8 mouse cellular contexts compared by ENCODE assay signal in the genomic region with DNA sequence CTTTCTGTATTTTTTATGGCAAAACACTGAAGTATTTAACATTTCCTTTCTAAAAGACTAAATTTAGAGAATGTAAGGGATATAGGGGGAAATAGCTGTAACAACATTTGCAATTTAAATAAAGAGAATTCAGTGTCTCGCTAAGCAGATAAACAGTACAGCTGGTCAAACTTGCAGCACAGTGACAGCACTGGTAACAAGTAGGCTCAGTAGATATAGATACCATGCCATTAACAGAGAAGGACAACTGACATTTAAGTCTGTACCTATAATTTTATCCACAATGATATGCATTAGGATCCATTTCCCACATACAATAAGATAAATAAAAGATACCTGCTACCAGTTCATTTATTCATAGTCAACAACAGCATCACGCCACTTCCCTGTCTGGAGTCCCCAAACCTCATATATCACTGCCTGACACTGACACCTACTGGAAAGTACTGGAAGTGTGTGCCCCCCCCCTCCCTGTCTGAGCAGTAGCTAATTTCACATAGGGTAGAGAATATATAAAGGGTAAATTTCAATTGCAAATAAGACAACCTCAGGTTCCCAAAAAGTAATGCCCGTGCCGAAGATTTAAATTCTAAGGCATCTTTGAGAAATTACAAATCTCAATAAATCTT.
A peak's percentile ranks its signal among the peaks of the same experiment; 100 is the strongest.
DNase-seq lines count a peak whose midpoint lies in the region; ATAC-seq and TF ChIP-seq lines count a peak whose summit lies in the region.

No protein-coding gene starts in this region.

- no peaks in the 10 kb centered on the region for H3K9me3 ChIP-seq in forebrain, embryonic 15.5 days
- H3K9me3 ChIP-seq in megakaryocyte, embryonic 14.5 days: no peaks in the 10 kb centered on the region

- TF ChIP-seq CTCF in small intestine, adult 2 months (IDR thresholded peaks at IDR 0.05; ENCODE audit: extremely low read depth, insufficient read length, insufficient replicate concordance, low read depth, low read length): peak; percentile 53; the same call in 1 of the 2 replicates

- no peaks in the 10 kb centered on the region for H3K27me3 ChIP-seq in forebrain, embryonic 15.5 days
- H3K27me3 ChIP-seq in megakaryocyte, embryonic 14.5 days (replicated peaks): no peaks in the 10 kb centered on the region
- no peaks in the 10 kb centered on the region for H3K27me3 ChIP-seq in small intestine, adult 2 months (ENCODE audit: control insufficient read depth, insufficient read depth, low read length)

- DNase-seq in adrenal gland, adult 2 months: peak; percentile 26
- no peak for DNase-seq in adrenal gland, adult 8-10 months
- DNase-seq in 3T3-L1 (ENCODE audit: low read depth, low spot score): peak; percentile 70
- DNase-seq in brain, embryonic 18.5 days (ENCODE audit: low read depth, low spot score): peak; percentile 71
- DNase-seq in kidney, postnatal 36 days: peak; percentile 13 to 60

- H3K4me1 ChIP-seq in forebrain, embryonic 15.5 days: peaks cover 10% of the 10 kb centered on the region
- peaks cover 53% of the 10 kb centered on the region for H3K4me1 ChIP-seq in megakaryocyte, embryonic 14.5 days
- no peaks in the 10 kb centered on the region for H3K4me1 ChIP-seq in small intestine, adult 2 months (ENCODE audit: control insufficient read depth, insufficient read depth, insufficient read length, low read length)

- no peak overlapping the region for H3K4me2 ChIP-seq in forebrain, embryonic 15.5 days (replicated peaks)

- no peak overlapping the region for H3K9ac ChIP-seq in forebrain, embryonic 15.5 days (replicated peaks)

- 0 out of 2 replicates have a peak overlapping the region, but pooled peaks have one; percentile 18 for H3K4me3 ChIP-seq in forebrain, embryonic 15.5 days
- H3K4me3 ChIP-seq in megakaryocyte, embryonic 14.5 days (replicated peaks): peak overlapping the region; percentile 64
- H3K4me3 ChIP-seq in small intestine, adult 2 months (ENCODE audit: low read depth, low read length): no peak overlapping the region

- no peak for TF ChIP-seq POLR2A in small intestine, adult 2 months (IDR thresholded peaks at IDR 0.05; ENCODE audit: low read depth, low read length)

- WGBS in forebrain, embryonic 15.5 days: 24% methylated on average over 4 of the region's 4 CpGs
- 27% methylated on average over 4 of the region's 4 CpGs for WGBS in small intestine, adult 2 months

- peak; percentile 91 for ATAC-seq in forebrain, embryonic 15.5 days (replicated peaks)

- H3K36me3 ChIP-seq in forebrain, embryonic 15.5 days: no peaks in the 10 kb centered on the region
- peaks cover 39% of the 10 kb centered on the region for H3K36me3 ChIP-seq in megakaryocyte, embryonic 14.5 days (replicated peaks; ENCODE audit: low read length)
- H3K36me3 ChIP-seq in small intestine, adult 2 months (ENCODE audit: control insufficient read depth, insufficient read depth, low read length): no peaks in the 10 kb centered on the region

- H3K27ac ChIP-seq in forebrain, embryonic 15.5 days (replicated peaks): no peak overlapping the region
- no peak overlapping the region for H3K27ac ChIP-seq in small intestine, adult 2 months (ENCODE audit: insufficient read depth, low read depth, low read length)
